26 mouse cellular contexts compared by ENCODE assay signal in genomic region chr10:35131226-35131625, GRCm38 (mm10).
"Had no signal": no experiment of that assay in that cellular context is flagged by ENCODE, and none has a peak within 500 bp of the region (broad histone marks: within the 10 kb centered on the region; RNA-seq: fewer than 3 reads in every experiment).

No protein-coding gene starts in this region.

- DNase-seq: gastrocnemius, postnatal 10 days; gastrocnemius, postnatal 25 days; heart, adult 18-20 months; heart, postnatal 14 days; heart, postnatal 36 days; kidney, adult 11 months; kidney, adult 2 months; kidney, adult 9 months; kidney, postnatal 10 days; kidney, postnatal 25 days; kidney, postnatal 4 days; liver; liver, embryonic 13.5 days had no signal

- H3K4me2 ChIP-seq: heart, embryonic 11.5 days; heart, embryonic 13.5 days; heart, embryonic 15.5 days; hindbrain, embryonic 13.5 days; hindbrain, embryonic 15.5 days; limb, embryonic 12.5 days; liver, embryonic 11.5 days; liver, embryonic 13.5 days; liver, embryonic 15.5 days had no signal

- ATAC-seq: hindbrain, postnatal 0 days; intestine, embryonic 16.5 days had no signal

- H3K9me3 ChIP-seq: heart, embryonic 15.5 days; hindbrain, embryonic 13.5 days; hindbrain, embryonic 15.5 days; limb, embryonic 10.5 days; liver, embryonic 13.5 days; liver, embryonic 15.5 days had no signal

- H3K27ac ChIP-seq: heart, embryonic 13.5 days; heart, embryonic 15.5 days; hindbrain, embryonic 13.5 days; hindbrain, embryonic 15.5 days; hindbrain, postnatal 0 days; layer of hippocampus, adult 2 months; left cerebral cortex, adult 2 months; limb, embryonic 10.5 days; limb, embryonic 12.5 days; liver, embryonic 13.5 days; liver, embryonic 15.5 days had no signal

- H3K9ac ChIP-seq: heart, embryonic 13.5 days; heart, embryonic 15.5 days; hindbrain, embryonic 13.5 days; hindbrain, embryonic 15.5 days; limb, embryonic 12.5 days; liver, embryonic 13.5 days; liver, embryonic 15.5 days had no signal

- H3K4me1 ChIP-seq: heart, embryonic 13.5 days; heart, embryonic 15.5 days; hindbrain, embryonic 13.5 days; hindbrain, embryonic 15.5 days; limb, embryonic 10.5 days; limb, embryonic 12.5 days; liver, embryonic 13.5 days; liver, embryonic 15.5 days had no signal

- H3K27me3 ChIP-seq: heart, embryonic 13.5 days; heart, embryonic 15.5 days; hindbrain, embryonic 13.5 days; hindbrain, embryonic 15.5 days; limb, embryonic 12.5 days; liver, embryonic 13.5 days; liver, embryonic 15.5 days had no signal

- H3K36me3 ChIP-seq: heart, embryonic 13.5 days; heart, embryonic 15.5 days; hindbrain, embryonic 13.5 days; hindbrain, embryonic 15.5 days; limb, embryonic 10.5 days; limb, embryonic 12.5 days; liver, embryonic 13.5 days; liver, embryonic 15.5 days had no signal

- H3K4me3 ChIP-seq: heart, embryonic 13.5 days; heart, embryonic 15.5 days; hindbrain, embryonic 13.5 days; hindbrain, embryonic 15.5 days; layer of hippocampus, adult 2 months; left cerebral cortex, adult 2 months; limb, embryonic 10.5 days; limb, embryonic 12.5 days; liver, embryonic 13.5 days; liver, embryonic 15.5 days had no signal
